Mouse (Mus musculus): Measurements from ENCODE around the gene Elp6.
"Not testable (repeated sequence)": the region's sequence is repeated elsewhere in the genome, so short reads cannot be mapped to it uniquely, and the experiment has no call there.

The Elp6 gene

DNA sequence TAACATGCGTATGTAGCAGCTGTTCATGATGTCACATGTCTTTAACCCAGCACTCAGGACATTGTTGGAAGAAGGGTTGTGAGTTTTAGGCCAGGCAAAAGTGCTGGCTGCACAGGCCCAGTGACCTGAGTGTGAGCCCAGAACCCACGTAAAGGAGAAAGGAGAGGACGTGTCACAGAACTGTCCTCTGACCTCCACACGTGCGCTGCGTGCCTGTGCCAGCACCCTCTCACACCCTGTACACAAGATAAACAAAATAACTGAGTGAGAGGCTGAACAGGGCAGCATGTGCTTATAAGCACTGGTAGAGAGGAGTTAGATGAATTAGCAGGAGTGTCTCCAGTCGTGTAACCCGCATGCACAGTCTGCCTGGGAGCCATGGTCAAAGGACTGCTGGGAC lies 11.5 kb downstream of the Elp6 start:
- no peak for DNase-seq (ENCODE audit: low read depth, low spot score)

DNA sequence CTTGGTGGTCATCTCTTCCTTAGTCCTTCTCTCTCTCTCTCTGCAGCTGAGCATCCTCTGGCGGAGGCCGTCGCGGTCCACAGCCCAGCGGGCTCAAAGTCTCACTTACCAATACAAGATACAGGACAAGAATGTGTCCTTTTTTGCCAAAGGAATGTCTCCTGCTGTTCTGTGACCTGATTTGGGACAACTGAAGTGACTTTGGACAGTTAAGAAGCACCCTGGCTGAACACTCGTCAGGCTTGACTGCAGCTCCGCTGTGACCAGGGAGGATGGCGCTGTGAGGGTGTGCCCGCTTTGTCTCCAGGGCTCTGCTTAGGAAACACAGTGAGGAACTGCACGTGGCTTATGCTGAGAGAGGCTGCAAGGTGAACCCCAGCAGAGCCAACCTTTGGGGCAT lies 15.8 kb downstream of the Elp6 start:
- no peak for DNase-seq (ENCODE audit: low read depth, low spot score)

DNA sequence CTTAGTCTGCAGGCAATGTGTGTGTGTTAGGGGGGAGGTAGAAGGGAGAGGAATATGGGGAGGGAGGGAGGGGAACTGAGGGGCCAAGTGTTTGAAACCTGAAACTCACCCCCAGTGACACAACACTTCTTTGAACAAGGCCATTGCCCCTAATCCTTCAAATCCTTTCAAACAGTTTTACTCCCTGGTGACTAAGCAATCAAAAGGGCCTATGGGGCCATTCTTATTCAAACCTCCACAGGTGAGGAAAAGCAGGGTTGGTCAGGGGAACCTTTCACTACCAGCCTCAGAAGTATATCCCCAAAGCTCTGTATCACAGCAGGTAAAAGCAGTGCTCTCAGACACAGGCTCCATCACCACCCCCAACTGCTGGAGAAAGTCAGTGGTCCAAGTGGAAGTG lies 18.0 kb downstream of the Elp6 start:
- DNase-seq (ENCODE audit: low read depth, low spot score), result peak; percentile 87

DNA sequence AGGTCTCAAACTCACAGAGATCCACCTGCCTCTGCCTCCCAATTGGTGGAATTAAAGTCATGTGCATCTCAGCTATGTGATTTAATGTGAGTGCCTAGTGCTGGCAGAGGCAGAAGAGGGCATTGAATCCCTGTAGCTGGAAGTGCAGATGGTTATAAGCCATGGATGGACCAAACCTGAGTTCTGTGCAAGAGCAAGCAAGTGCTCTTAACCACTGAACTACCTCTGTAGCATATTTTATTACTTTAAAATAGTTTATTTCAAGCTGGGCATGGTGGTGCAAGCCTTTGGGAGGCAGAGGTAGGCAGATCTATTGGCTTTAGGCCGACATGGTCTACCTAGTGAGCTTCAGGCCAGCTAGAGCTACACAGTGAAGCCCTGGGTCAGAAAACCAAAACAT lies 19.2 kb downstream of the Elp6 start:
- no peak for DNase-seq (ENCODE audit: low read depth, low spot score)

DNA sequence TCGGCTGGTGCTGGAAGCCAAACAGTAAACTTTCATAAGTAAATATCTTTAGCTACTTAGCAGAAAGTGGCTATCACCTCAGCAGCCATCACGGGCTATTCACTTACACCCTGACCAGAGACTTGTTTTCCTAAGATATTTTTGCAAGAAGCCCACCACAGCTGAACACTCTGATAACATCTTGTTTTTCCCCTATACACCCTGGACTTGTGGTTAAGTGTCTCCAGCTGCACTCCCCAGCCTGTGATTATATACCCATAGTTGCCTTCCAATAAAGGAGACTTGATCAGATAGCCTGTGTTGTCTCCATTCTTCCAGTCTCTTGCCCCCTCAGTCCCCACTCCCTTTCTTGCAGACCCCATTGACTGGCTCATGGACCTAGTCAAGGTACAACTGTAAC lies 23.2 kb downstream of the Elp6 start:
- no peak for DNase-seq (ENCODE audit: low read depth, low spot score)

DNA sequence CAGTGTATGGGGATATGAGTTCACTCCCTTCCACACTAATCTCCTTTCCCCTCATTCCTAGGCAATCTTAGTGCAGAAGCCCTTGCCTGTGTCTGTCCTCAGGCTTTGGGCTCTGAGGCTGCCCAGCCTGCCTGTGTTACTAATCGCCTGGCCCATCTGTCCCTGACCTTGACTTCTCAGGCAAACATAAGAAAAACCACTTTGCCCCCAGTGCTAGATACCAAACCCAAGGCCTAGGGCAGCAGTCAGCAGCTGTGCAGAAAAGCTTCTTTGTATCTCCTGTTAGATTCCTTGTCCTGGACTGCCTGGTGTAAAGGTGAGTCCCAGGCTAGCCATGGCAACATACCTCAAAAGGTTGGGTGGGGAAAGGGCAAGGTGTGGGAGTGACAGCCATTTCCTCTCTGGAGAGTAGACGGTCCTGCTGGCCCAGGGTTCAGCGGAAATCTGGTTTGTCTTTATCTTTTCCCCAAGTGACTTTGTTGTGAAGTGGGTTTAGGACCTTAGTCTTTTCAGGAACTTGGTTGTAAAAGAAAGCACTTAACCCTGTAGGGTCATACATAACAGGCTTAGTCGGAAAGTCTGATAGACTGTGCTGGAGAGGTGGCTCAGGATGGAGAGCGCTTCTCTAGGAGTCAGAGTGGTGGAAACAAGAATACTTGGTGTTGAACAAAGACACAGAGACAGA lies 24.1 kb downstream of the Elp6 start:
- DNase-seq (ENCODE audit: low read depth, low spot score), result no peak

DNA sequence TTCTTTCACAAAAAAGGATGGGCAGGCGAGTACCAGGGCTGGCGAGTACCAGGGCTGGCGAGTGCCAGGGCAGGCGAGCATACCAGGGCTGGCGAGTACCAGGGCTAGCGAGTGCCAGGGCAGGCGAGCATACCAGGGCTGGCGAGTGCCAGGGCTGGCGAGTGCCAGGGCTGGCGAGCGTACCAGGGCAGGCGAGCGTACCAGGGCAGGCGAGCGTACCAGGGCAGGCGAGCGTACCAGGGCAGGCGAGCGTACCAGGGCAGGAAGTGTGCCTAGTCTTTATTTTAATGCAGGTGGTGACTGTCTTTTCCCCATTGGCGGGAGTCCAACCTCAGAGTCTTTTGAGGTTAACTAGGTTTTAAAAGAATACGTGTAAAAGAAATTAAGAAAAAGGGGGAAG lies 24.7 kb downstream of the Elp6 start:
- DNase-seq (ENCODE audit: low read depth, low spot score), result no peak

DNA sequence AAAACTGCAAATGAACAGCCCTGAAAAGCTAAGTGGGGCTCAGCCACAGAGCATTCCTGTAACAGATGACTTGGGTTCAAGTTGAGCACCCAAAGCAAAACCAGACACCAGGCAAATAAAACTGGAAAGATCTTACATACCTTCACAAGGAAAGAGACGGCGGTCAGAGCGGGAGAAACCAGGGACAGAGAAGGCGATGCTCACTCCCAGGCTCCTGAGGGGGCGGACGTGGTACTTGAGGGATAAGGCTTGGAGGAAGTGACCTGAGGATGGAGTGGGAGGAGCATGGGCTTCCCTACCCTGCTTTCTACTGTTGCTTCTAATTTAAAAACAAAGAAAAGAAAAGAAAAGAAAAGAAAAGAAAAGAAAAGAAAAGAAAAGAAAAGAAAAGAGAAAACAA lies 25.4 kb downstream of the Elp6 start:
- no peak for DNase-seq (ENCODE audit: low read depth, low spot score)

DNA sequence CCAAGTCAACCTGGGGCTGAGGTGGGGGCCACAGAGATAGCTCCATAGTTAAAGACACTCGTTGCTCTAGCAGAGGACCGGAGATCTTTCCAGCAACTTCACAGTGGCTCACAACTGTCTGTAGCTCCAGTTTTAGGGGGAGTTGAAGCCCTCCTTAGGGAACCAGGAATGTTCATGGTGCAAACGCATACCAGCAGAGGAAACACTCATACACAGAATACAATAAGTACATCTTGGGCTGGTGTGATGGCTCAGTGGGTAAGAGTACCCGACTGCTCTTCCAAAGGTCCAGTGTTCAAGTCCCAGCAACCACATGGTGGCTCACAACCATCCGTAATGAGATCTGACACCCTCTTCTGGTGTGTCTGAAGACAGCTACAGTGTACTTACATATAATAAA lies 25.9 kb downstream of the Elp6 start:
- DNase-seq (ENCODE audit: low read depth, low spot score), result not testable (repeated sequence)

DNA sequence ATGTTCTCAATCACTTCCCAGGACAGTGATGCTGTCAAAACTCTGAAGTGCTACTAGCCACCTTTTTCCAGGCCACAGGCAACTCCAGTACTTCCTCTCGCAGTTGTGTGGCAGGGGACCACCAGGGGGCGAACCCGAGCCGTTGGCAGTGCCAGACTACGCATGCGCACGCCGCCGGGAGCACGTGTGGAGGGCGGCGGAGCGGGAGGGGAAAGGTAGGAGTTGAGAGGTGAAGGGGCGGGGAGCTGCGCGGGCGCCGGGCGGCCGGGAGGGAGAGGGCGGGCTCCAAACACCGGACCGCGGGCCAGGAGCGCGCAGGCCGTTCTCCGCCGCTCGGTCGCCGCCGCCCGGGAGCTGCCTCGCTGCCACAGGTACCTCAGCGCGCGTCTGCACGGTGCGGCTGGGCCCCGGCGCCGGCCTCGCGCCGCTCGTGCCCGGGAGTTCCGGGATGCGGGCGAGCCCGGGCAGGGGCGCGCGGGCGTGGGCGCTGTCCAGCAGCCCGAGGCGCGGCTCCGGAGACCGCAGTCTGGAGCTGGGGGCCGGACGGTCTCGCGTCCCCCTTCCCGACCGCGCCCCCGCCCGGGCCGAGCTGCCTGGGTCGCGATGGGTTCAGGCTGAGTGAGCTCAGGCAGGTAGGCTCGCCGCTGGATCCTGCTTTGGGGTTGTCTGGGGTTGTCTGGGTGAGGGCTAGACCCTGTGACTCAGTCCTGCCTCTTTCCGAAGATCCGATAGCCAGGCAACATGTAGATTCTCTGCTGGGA lies 28.3 kb downstream of the Elp6 start, which contains the start of gene Scap:
Gene Scap, plus strand, starts transcription at position 154 of the 761 bp plus-strand sequence.
- peak; percentile 96 for DNase-seq (ENCODE audit: low read depth, low spot score)

DNA sequence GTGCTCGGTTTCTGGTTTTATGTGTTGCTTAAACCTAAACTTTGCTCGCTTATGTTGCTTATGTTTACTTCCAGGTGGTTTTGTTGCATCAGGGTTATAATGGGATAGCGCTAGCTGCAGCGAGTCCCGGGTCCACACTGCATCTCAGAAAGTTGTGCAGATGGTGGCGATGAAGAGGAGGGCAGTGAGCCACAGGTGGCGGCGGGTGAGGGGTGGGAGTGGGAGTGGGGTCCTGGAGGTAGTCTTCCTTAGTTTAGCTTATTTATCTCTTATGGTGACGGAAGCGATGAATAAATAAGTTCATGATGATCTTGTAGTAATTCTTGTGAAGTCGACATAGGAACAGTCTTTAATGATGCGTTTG lies 28.9 kb downstream of the Elp6 start:
- DNase-seq (ENCODE audit: low read depth, low spot score), result no peak

DNA sequence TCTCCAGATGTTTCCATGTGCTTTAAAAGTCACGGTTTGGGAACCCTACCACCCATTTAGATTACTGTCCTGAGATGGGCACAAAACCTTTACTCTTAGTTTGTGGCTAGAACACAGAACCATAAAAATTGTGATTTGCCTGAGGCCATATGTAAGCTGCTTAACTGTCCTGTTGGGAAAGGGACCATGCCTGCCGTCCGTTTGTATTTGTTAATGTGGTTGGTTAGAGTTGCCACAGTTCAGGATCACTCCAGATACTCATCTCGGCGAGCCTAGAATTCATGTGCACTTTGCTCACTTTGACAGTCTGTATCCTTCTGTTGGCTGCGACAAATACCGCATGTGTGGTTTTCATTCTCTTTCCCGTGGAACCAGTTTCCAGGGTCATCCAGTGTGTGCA lies 29.9 kb downstream of the Elp6 start:
- DNase-seq (ENCODE audit: low read depth, low spot score), result no peak

DNA sequence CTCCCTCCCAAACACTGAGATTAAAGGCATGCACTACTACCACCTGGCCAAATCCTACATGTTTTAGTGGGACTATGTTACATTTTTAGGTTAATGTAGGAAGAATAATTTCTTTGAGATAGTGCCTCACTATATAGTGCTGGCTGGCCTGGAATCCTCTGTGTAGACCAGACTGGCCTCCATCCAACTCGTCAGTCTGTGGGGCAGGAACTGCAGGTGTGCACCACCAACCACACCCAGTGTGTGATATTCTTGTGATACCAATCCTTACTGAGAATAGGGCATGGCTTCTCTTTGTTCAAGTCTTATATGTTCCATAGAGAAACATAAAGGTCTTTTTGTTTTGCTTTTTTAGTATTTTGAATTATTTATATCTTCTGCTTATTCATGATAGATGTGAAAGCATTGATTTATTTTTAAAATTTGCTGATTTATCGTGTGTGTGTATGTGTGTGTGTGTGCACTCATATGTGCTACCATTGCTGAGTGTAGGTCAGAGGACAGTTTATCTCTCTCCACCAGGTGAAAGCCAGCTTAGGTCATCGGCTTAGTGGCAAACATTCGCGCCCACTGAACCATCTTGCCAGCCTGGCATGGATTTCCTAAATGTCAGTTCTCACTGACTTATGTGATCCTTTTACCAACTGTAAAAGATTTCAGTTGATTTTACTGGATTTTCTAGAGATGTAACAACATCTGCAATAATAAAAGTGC lies 35.2 kb downstream of the Elp6 start:
- DNase-seq (ENCODE audit: low read depth, low spot score), result no peak

DNA sequence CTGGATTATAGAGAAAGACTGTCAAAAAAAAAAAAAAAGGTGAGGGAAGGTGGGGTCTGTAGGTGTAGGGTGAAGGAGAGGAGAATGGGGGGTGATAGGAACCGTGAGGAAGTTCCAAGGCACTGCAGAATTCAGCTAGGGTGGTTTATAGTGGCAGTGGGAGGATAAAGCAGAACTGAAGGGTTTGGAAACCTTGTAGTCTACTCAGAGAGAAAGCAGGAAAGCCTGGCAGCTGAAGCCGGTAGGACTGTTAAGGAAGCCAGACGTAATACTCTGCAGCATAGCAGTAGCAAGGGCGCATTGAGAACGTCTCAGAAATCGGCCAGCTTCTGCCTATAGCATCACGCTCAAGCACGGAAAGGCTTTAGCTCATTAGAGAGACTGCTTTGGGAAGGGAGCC lies 37.0 kb downstream of the Elp6 start:
- no peak for DNase-seq (ENCODE audit: low read depth, low spot score)

DNA sequence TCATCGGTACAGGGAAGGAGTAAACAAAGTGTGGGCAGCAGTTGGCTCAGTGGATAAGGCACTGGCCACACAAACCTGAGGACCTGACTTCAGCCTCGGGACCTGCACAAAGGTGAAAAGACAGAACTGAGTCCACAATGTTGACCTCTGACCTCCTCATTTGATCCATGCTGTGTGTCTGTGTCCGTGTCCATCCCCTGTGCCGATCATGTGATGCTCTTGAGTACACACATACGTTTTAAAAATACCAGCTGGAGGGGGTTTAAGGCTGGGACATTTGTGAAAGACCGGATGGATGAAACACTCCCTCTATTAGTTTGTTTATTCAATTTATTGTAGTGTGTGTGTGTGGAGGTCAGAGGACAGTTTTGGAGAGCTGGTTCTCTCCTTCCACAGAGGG lies 38.8 kb downstream of the Elp6 start:
- DNase-seq (ENCODE audit: low read depth, low spot score), result no peak

DNA sequence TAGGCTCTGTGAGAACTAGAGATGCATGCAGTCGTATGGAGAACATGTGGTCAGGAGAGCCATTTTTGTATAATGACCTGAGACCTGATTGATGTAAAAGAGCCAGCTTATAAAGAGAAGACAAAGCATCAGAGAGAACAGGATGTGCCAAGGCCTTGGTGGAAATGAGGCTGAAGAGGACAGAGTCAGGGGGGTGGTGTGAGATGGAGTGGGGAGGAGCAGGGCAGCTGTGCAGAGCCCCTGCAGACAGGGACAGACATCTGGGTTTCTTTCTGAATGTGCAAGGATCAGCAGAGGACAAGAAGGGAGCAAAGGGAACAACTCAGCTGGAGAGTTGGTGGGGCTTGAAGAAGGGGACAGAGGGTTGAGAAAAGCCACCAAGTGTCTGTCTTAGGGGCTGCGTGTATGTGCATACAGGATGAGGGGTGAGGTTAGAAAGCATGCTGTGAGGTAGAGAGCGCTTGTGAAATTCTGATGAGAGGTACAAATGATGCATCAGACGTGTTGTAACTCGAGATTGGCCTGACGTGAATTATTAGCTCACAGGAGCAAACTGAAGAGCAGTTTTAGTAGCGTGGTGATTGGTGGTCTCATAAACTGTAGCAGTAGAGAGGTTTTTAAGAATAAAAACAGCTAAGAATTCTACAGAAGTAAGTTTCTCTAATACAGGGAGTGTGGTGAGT lies 40.2 kb downstream of the Elp6 start:
- DNase-seq (ENCODE audit: low read depth, low spot score), result no peak

DNA sequence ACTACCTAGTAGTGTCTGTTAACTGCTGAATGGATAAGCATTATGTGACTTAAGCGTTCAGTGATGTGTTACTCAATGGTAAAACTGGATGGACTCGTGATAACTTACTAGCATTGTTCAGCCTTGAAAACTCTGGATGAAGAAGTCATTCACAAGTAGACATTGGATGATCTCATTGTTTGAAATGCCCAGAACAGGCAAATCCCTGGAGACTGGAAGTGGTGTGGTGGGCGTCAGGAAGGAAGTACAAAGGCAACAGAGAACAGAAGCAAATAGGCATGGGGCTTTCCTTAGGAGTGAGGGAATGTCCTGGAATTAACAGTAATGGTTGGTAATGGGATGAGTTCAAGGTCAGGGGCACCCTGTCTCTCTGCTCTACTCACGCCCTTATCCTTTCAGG lies 43.9 kb downstream of the Elp6 start:
- DNase-seq (ENCODE audit: low read depth, low spot score), result peak; percentile 35

DNA sequence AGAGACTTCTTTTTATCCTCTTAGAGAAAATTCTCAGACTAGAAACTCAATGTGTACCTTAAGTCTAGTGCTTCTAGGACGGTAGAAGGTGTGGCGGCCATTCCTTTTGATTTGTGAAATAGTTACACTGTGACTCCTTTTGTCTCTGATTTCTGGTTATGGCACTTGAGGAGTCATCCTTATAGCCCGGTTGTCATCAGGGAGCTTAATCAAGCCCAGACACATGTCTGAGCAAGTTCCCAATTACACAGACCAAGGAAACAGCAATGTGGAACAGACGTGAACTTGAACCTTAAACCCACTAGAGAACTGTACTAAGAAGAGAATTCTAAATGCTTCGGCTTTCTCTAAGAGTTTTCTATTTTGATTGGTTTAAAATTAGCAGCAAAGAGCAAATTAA lies 45.2 kb downstream of the Elp6 start:
- DNase-seq (ENCODE audit: low read depth, low spot score), result no peak

DNA sequence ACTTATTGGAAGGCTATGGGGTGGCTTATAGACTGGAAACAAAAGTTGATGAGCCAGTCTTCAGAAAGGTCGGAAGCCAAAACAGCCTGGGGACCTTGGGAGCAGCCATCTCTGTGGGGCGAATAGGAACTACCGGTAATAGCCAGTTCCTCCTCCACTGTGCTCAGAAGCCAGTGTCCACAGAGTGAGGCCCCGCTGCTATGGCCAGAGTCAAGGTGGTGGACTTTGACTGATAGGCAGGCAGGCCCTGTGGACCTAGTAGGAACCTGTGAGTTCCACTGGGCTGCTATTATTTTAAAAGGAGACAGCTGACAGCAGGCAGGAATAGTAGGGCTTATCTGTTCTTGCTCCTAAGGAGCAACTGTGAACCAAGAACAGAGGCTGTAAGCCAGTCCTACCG lies 45.6 kb downstream of the Elp6 start:
- DNase-seq (ENCODE audit: low read depth, low spot score), result no peak

DNA sequence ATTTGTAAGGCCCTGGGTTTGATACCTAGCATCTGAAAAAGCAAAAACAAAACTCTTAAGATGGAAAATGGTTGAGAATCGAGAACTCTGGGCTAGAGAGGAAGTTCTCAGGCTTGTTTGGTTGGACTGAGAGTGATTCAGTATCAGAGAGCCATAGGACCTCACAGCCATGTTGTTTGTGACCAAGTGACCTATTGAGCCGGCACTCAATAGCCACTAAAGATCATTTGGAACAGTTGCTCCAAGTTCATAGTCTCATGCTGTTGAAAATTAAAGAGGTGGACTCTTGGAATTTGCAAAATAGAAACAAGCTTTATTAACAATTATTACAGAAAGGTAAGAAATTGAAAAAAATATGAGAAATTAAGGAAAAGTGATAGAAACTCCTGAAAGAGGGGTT lies 46.4 kb downstream of the Elp6 start:
- no peak for DNase-seq (ENCODE audit: low read depth, low spot score)

DNA sequence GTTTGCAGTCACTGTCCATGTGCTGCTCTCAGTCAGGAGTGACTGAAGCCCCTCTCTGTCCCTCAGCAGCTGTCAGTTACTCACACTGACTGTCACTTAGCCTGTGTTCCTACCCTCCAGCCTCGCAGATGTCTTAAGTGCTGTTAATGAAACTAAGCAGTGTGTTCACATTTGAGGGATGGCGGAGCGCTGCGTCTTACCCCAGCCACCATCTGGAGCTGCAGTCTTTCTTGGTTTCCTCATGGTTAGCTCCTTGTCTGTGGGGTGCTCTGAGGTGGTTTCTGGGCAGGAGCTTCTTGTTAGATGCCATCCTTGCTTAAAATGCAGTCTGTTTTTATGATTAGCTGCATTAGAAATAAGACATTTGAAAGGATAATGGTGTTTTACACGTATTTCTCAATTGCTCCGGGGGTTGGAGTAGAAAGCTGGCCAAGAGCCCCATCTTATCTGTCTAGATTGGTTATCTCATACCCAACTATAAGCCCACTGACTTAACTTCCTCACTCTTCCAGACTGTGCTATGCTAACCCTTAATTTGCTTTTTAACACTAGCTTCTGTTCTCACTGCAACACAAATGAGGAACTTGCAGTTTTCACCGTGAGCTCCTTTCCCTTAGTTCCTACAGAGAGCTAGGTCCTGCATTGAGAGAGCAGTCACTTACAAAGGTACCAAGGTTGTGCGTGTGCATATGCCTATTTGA lies 47.1 kb downstream of the Elp6 start:
- no peak for DNase-seq (ENCODE audit: low read depth, low spot score)

DNA sequence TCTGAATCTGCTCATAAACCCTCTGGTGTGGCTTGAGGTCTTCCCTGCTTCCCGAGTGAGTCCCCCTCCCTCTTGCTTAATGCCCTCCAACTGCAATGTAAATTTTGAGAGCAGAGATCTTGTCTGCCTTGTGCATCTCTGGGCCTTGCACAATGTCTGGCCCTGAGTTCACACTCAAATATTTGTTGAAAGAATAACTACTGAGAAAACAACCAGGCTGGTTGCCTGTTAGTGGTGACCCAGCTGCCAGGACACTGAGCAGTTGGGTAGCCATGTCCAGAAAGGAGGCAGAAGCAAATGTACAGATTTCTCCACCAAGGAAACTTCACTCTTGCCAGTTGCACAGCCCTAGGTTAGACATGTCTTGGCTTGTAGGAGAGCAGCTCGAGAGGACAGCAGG lies 53.4 kb downstream of the Elp6 start:
- DNase-seq (ENCODE audit: low read depth, low spot score), result no peak
